Mouse (Mus musculus) forebrain, embryonic 13.5 days (tissue): ENCODE data around the gene Phlda3. TPM values are rescaled to one million over a fixed set of nuclear protein-coding genes. Genes with fewer than 3 reads are reported as not detected.

Experiments used
- polyA plus RNA-seq: library from polyadenylated mRNA; unstranded; fragments of >200 nt; fragmentation: Nextera tagmentation; extraction: Ambion mirVana; gene quantifications from 2 replicates; pipeline ENCODE4 v1.2.1, GENCODE M21; 2015

Gene Phlda3
- polyA plus RNA-seq, 1 experiment from 2014 or later, result 12.1 TPM

Other genes with a start within 250 kb of the Phlda3 start
- 30.6 and 33.3 TPM in 2 replicates for gene Nav1, start 158.8 kb upstream of the Phlda3 start, polyA plus RNA-seq
- 19.8 and 21.7 TPM in 2 replicates for gene Csrp1, start 46.1 kb upstream of the Phlda3 start, polyA plus RNA-seq
- gene Tnni1, start 13.3 kb downstream of the Phlda3 start, polyA plus RNA-seq, result 0.37 and 1.1 TPM in 2 replicates
- 0.11 and 0.36 TPM in 2 replicates for gene Lad1, start 52.5 kb downstream of the Phlda3 start, polyA plus RNA-seq
- 0.36 and 9.2 TPM in 2 replicates for gene Tnnt2, start 70.2 kb downstream of the Phlda3 start, polyA plus RNA-seq
- gene Pkp1, start 153.1 kb downstream of the Phlda3 start, polyA plus RNA-seq, result not detected in 2 replicates
- gene Igfn1, start 240.2 kb downstream of the Phlda3 start, polyA plus RNA-seq, result not detected in 2 replicates
- 130 and 149 TPM in 2 replicates for gene Tmem9, start 242.0 kb downstream of the Phlda3 start, polyA plus RNA-seq